Mouse (Mus musculus) frontal cortex, adult 2 months (tissue): Measurements from ENCODE around the gene Macc1. TPM values are rescaled to one million over a fixed set of nuclear protein-coding genes. Genes with fewer than 3 reads are reported as not detected.
"Not testable (repeated sequence)": the region's sequence is repeated elsewhere in the genome, so short reads cannot be mapped to it uniquely, and the experiment has no call there.

Experiments
- DNase-seq, 2 experiments: peaks; one replicate each; pipeline ENCODE4 v3.0.0; 2022; ENCODE audit warnings: low spot score in 1 of 2; ENCODE audit errors: extremely low spot score in 1 of 2
- polyA plus RNA-seq: library from polyadenylated mRNA; depleted of rRNA; stranded (reverse); fragments of >200 nt; gene quantifications from 2 replicates; pipeline ENCODE4 v1.2.3, GENCODE M21; 2012; rRNA removed

The Macc1 gene
- polyA plus RNA-seq, result 0.30 and 0.50 TPM in 2 replicates

DNA sequence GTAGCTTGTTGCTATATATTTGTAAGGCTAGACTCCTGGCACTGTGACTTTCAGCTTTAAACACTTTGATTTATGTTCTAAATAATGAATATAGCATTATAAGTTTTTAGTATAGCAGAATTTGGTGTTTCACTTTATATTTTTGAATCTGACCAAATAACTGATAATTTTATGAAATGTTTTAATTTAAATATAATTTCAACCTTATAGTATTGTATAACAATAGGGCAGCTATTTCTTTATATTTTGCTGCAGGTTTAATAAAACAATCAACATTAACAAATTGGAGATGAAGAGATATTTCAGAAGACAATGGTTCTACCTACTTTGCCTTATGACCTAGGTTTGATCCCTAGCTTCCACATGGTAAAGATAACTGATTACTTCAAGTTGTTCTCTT, at the start of gene Macc1:
Gene Macc1, plus strand, starts transcription at position 301 of the 400 bp plus-strand sequence.
- no peak for DNase-seq

DNA sequence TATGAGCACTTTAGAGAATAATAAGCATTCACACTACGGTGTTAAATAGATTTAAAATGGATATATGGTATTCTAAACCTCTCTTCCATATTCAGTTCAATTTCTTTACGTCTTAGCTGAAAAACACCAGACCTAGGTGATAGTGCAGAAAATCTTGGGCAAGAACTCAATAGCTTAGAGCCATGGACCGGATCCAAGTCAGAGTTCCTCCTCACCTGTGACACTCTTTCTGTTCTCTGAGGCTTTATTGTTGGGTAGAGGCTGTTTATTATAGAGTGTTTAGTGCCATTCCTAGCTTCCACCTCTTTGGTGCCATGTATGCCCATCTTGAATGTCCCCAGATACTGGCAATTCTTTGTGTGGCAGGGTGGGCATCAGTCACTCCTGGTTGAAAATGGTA, 49.6 kb upstream of the Macc1 start:
- DNase-seq, result no peak

DNA sequence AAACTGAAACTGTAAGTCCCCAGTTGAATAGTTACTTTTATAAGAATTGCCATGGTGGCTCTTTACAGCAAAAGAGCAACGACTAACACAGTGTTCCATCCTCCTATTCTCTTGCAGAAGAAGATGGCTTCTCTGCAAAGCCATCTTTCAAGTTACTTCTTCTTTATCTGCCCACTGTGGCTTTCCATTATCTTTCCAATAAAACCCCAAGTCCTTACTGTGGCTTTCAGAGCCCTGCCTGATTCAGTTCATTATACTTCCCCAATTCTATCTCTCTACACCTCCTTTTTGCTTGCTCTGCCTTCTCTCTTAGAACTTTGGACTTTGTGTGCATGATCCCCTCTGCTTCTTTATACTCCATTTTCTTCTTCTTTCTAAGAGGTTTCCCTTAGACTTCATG, 45.3 kb upstream of the Macc1 start:
- DNase-seq, result no peak

DNA sequence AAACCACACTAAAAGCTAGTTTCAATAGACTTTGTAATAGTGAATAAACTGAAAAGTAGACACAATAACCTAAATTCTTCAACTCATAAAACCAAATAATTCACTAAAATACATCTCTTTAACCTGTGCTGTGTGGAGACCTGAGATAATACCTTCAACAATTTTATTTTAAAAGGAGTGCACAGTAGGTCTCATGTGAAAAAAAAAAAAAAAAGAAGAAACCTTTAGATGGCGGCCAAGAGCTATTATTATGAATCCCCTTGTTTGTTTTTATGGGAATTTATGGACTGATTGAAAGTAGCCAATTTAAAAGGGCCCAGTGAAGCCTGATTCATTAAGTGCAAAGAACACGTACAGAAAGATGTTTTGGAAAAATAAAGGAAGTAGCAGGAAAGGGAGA, 44.0 kb upstream of the Macc1 start:
- DNase-seq, result no peak

DNA sequence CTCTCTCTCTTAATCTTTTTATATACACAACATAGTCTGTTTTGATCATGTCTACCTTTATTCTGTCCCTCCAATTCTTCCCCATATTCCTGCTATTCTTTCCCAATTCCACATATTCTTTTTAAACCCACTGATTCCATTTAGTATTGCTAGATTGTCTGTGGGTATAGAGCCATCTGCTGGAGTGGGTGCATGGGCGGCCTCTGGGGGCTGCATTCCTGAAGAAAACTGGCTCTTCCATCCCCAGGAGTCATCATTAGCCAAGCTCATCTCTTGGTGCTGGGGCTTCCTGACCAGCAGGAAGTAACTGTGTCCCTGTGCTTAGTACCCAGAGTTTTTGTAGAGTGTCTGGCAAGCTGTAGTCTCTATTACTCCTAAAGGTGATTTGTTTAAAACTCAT, 42.1 kb upstream of the Macc1 start:
- peak in 1 of 2 experiments; percentile 4 for DNase-seq

DNA sequence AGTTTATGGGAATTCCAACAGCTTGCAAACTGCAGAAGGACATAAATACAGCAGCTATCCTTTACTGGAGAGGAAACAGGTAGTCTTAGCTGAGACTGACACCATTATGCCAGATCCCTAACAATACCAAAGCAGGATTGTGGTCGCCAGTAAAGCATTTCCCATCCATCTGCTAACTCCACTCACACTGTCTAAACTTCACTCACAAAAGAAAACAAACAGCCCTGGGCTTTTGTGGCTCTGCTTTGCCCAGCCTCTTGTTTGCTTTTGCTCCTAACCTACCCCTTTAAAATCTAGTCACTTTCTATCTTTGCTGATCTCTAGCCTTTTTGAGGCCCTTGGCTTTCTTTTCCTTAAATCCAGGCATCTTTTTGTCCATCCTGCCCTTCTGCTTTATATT, 40.5 kb upstream of the Macc1 start:
- DNase-seq, result no peak

DNA sequence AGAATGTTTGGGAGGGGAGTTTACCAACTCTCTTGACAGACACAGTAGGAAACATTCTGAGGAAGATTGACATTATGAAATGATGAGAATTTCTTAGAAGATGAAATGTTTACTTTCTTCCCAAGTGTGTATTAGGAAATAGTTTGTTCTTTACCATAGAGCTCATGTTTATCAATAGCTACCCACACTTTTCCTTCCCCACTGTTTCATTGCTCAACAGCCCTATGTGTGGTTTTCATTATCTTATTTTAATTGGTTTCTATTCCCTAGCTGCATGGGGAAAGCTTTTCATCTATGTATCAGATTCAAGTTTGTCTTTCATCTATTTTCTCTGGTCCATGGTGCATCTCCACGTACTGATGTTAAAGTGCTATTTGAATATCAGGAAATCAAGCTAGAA, 37.8 kb upstream of the Macc1 start:
- no peak for DNase-seq

DNA sequence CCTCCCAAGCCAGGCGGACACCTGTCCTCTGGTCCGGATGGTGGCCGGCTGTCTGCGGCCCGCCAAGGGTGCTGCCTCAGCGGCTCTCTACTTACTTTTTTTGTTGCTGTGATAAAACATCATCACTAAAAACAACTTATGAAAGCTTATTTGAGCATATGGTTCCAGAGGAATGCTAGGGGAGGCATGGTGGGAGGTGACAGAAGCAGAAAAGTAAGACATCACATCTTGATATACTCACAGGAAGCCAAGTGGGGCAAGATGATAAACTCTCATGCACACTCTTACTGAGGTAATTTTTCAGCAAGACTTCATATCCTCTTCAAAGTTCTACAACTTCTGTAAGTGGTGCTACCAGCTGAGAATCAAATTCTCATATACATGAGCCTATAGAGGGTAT, 22.5 kb upstream of the Macc1 start:
- peak; percentile 18 to 43 for DNase-seq

DNA sequence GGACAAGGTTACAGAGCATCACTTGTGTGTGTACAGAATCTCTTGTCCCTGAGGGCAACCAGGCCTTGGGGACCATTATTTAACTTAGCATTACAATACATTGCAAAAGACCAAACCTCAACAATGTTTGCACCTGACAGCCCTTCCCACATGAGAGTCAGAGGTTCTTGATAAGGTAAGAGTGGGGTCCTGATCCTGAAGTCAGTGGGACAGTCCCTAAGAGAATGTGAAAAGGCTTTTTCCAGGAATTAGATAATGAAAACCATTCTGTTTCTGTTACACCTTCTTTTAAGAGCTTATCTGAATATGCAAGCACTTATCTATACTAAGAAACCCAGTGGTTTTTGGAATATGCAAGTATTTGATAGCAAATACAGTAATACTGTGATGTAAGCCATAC, 10.5 kb upstream of the Macc1 start:
- DNase-seq, result no peak

DNA sequence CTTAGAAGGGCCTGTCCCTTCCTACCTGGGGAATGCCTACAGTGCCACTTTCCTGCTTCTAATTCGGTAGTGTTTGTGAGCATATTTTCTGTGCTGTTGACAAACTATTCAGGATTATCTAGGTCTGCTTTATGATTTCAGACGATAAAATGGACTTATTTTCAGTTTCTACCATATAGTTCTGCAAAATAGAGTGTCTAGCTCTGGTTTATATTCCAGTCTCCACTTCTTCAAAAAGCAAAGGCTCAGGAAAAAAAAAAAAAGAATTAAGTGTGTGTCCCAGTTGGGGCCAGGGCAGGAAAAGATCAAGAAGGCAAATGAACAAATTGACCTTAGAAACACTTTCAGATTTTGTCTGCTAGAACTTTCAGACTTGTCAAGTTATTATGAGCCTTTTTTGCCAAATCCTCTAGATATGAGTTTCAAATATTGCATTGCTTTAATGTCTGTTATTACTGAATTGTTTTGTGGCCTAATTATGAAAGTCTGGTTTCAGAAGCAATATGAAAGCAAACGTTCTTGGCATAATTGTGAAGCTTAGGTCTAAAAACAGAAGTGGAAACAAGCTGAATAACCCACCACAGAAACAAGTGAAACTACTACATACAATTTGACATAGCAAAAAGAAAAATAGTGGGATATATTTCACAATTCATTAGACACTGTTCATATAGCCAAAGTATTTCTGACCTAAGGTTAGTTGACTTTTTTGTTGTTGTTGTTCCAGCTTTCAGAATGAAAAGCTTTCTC, 881 bp upstream of the Macc1 start:
- no peak for DNase-seq

DNA sequence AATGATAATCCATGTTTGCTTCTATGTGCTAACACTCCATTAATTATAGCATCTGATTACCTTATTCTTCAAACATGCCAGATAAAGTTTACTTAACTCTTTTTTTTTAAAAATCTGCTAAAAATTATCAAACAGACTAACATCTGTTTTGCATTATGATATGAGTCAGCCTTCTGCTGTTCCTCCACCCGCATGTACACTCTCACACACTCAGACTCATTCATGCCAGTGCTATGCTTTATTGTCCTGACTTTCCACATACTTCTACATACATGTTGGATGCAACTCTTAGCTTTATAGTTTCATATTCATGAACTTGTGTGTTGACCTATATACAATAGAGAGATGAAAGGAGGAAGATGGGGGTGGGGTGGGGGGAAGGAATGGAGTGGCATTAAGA, 4.7 kb downstream of the Macc1 start:
- DNase-seq, result no peak

DNA sequence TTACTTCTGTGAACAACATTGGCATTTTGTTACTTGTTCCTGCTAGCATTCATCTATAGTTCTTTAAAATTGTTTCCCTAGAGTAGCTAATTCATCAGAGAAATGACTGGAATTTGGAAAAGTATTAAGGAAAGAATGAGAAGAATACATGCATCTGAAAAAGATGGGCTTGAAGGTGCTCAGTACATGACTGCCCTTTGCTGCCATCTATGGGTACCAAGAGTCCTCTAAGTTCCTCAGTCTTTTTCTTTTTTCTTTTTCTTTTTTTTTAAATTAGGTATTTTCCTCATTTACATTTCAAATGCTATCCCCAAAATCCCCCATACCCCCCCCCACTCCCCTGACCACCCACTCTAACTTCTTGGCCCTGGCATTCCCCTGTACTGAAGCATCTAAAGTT, 11.3 kb downstream of the Macc1 start:
- peak in 1 of 2 experiments; percentile 63 for DNase-seq

DNA sequence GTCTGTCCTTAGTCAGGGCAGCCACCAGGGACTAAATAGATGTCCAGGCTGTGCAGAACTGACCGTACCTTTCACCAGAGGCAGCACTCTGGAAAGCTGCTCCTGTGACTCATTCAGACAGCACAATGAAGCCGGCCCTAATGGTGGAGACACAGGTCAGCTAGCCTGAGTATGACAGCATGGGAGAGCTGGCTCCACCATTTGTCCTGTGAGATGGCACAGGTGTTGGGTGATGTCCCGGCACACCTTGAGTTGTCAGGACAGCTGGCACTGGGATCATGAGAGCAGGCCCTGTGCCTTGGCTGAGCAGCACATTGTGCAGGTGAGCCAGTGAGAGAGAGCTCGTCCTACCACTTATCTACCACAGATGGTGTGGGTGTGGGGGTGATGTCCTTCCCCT, 16.6 kb downstream of the Macc1 start:
- DNase-seq, result no peak

DNA sequence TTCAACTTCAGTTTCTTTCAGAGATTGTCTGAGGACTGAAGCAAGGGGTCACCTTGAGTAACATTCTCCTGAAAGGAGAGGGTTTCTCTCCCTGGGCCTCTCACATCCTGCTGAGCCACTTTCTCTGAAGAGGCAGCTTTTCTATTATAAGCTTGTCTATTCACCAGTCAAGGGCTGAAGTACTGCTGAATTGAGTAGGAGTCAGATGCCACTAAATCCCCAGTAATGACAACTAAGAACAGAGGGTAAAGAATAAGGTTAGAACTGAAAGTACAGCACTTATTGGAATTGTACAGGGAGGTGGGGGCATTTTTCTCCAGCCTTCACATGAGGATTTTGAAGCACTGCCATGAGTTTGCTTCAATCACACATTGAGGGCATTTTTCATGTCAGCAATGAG, 19.3 kb downstream of the Macc1 start:
- DNase-seq, result no peak

DNA sequence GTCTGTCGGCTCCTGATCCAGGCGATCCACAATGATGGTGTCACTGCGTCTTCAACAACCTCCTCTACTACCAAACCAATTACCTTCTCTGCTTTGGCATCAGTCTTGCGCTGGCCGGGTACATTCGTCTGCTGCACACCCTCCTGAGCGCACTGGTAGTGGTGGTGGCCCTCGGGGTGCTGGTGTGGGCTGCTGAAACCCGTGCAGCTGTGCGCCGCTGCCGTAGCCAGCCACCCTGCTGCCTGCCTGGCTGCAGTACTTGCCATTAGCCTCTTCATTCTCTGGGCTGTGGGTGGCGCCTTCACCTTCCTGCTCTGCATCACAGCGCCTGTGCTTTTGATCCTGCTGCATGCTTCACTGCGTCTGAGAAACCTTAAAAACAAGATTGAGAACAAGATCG, 38.5 kb downstream of the Macc1 start:
- not testable (repeated sequence) for DNase-seq

DNA sequence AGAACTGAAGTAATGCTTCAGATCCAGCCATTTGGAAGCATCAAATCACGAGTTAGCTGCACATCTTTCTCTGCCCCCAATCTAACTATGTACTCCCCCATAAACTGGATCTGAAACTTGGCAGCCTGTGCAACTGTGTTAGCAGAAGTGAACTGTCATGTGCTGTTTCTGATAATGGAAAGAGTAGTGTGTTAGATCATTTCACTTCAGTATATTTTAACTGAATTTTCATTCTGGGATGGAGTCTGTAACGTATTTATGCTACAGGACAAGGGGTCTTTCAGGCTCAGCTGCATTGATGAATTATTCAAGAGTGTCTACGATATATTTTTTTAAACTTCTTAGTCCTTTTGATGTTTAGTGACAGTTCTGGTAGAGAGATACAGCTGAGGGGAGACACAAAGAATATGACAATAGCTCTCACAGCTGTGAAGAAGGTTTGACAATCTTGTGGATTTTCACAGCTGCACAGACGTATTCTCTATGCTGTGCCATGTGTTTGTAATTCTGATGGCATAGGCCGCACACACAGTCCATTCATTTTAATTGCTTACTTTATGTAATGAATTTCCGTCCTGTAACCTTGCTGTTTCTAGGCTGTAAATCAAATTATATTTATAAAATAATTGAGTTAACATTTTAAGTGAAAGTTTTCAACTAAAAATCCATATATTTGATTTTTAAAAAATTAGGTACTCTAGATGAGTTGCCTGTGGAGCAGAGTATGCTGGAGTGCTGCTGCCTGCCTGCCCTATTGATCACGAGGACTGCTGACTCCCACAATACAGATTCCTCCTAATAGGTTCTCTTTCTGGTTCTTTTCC, 43.6 kb downstream of the Macc1 start:
- DNase-seq, result peak; percentile 20 to 54

DNA sequence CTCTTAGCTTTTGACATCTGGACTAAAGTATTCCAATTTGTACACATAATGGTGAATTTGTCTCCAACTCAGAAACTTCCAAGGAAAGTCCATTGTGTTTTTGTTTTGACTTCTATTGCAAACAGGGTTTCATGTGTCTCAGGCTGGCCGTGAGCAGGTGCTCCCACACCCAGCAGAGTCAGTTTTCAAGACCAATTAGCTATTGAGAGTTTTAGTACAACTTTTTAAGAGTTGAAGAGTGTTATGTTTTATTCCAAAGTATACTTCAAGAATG, 44.1 kb downstream of the Macc1 start:
- DNase-seq, result no peak

DNA sequence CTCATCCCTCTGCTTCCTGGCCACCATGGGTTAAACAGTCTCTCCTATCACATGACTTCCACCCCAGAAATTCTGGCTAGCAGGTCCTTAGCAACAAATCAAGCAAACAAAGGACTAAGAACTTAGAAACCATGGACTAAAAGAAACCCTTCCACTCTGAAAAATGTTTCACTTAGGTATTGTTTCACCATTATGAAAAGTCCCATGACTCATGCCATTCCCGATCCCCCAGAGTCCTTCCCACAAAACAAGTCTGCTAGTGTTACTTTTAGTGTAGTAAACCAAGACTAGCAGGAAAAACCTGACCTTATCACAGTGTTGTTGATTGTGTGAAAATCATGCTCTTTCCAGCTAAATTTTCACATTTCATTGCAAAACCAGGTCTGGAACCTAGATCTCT, 51.0 kb downstream of the Macc1 start:
- no peak for DNase-seq

DNA sequence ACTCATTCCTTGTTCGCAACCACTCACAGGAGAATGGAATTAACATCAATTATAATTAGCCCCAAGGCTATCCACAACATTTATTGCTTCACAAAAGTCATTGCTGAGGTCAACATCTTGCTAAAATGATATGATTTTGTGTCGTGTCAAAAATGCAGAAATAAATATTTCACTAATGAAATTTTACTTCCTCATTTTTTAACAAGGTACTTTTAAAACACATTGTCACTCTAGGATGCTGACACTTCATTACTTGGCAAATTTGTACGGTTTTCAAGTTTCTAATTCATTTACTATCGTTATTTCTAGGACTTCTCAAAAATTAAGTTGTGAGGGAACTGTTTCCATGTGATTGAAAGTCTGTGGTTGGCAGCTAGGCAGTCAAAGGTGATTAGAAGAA, 55.8 kb downstream of the Macc1 start:
- DNase-seq, result no peak

DNA sequence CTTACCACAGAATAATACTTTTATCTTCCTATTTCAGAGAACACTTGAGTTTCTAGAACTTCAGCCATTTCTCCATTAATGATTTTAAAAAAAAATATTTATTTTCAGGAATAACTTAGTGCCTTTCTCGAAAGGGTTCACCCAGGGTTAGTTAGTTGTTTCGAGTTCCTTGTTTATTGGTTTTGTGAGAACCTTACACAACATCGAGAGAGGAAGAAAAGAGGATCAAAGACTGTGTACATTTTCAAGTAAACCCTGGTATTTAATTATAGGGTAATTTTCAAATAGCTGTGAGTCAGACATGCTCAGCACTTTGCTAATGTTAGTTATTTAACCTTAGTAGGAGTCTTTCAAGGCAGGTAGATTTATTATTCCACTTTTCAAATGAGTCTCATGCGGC, 58.3 kb downstream of the Macc1 start:
- no peak for DNase-seq

DNA sequence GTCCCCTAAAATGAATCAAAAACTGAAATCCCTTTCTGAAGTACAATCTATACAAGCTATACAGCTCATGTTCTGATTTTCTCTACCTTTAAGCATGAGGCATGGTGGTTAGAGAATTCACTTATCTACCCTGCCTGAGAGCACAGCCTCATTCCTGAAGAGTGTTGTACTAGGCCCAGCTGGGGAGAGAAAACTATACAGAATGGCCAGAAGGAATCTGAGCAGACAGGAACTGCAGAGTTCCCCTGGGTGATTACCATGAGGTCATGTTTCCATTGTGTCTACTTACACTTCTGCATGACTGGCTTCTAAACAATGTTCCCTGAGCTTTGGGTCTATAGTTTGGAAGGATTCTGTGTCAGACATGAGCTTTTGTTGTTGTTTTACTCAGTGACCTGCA, 62.8 kb downstream of the Macc1 start:
- DNase-seq, result no peak

DNA sequence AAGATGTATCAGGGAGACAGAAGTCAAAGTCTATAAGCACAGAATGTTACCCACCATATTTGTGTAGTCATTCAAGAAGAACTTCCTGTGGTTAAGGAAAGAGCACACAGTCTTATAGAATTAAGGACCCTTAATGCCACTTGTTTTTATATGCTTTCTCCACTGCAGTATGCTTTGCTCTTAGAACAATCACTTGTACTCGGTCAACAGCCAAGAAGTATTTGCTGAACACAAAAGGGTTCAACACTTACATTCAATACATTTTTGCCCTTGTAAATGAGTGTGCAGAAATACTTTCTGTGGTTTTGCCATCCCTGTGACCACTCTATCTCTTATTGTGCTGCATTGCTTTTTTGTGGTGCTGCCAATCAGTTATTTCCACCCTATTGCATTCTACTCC, 67.8 kb downstream of the Macc1 start:
- no peak for DNase-seq
